Mouse (Mus musculus) C2C12 (cell line): ENCODE measurements around the gene Mpst.

Source experiments
- CEBPB ChIP-seq: IDR thresholded peaks from one replicate; pipeline ENCODE4 v1.6.1; 2011; ENCODE audit warnings: low read depth, mild to moderate bottlenecking, control low read depth, moderate library complexity
- CTCF ChIP-seq: IDR thresholded peaks from one replicate; pipeline ENCODE4 v1.5.1; 2011; ENCODE audit not compliant: control insufficient read depth, insufficient read depth, insufficient read length
- FOSL1 ChIP-seq: IDR thresholded peaks from one replicate; pipeline ENCODE4 v1.8.0; 2011; ENCODE audit warnings: mild to moderate bottlenecking, low read length; ENCODE audit not compliant: poor library complexity, insufficient read depth, severe bottlenecking
- MAX ChIP-seq: IDR thresholded peaks from one replicate; pipeline ENCODE4 v1.6.1; 2011; ENCODE audit warnings: mild to moderate bottlenecking, control low read depth

DNA sequence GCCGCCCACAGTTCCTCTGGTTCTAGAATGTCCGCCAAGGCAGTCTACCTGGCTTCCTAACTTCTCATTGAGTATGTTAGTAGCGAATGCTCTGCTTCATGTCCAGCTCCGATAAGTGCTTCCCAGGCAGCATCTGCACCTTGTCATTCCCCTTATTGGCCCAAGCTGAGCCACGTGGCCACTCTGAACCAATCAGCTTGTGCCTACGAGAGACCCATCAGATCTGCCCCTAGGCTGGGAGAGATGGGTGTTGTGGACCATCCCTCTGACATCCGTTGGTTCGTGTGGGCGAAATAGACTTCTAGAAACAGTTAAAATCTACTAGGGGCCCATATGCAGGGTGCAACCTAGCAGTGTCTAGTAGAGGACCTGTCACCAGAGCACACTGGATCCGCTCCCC lies 28.4 kb upstream of the Mpst start:
- TF ChIP-seq CTCF, result no peak
- no peak for TF ChIP-seq MAX
- TF ChIP-seq FOSL1, result no peak
- no peak for TF ChIP-seq CEBPB
